Mouse (Mus musculus) embryonic facial prominence, embryonic 13.5 days (tissue): ENCODE results near the gene Cyp2r1. TPM values are rescaled to one million over a fixed set of nuclear protein-coding genes. Genes with fewer than 3 reads are reported as not detected.

Source experiments
- polyA plus RNA-seq: library from polyadenylated mRNA; unstranded; fragments of >200 nt; fragmentation: Nextera tagmentation; extraction: Ambion mirVana; gene quantifications from 2 replicates; pipeline ENCODE4 v1.2.1, GENCODE M21; 2015

Gene Cyp2r1
- polyA plus RNA-seq, 1 experiment from 2014 or later: 2.7 TPM

Other genes with a start within 250 kb of the Cyp2r1 start
- gene Pde3b, start 147.7 kb downstream of the Cyp2r1 start, polyA plus RNA-seq: 4.8 and 5.2 TPM in 2 replicates
- 7.7 and 10.0 TPM in 2 replicates for gene Calca, start 73.4 kb upstream of the Cyp2r1 start, polyA plus RNA-seq
- gene Calcb, start 155.7 kb upstream of the Cyp2r1 start, polyA plus RNA-seq: 0.28 and 1.1 TPM in 2 replicates
- gene Insc, start 180.7 kb upstream of the Cyp2r1 start, polyA plus RNA-seq: 5.9 and 7.0 TPM in 2 replicates